Mouse (Mus musculus) embryo, embryonic 10 days (tissue): Measurements from ENCODE around the gene Ptrh1.

Experiments used
- DNase-seq: peaks from one replicate; pipeline ENCODE4 v3.0.0-alpha.2; 2015; ENCODE audit warnings: low spot score

Ptrh1 gene

DNA sequence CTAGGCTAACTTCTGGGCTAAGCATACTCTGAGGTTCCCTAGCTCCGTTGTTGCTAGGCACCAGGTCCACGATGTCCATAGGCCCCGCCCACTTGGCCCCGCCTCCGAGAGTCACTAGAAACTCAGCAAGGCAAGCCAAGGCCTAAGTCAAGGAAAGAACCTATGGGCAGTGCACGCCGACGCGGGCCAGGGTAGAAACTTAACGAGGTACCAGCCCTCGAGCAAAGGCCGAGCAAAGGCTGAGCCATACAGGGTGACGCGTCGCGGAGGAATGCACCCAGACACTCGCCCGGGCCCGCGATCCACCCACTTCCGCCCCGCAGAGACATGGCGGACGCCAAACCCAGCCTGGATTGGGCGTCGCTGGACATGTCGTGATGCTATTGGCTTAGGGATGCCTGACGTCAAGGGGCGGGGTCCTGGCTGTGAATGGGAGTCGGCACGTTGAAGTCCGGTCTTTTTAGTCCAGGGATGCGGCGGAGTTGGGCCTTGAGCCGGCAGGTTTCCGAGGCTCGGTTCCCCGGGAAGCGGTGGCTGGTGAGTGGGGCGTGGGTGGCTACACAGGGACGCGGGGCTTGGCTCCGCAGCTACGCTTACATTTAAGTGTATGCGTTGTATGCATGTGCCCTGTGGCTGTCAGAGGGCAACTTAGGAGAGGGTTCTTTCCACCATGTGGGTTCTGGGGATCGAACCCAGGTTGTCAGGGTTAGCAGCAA lies at the start of gene Ptrh1, which contains the start of gene Ttc16:
Gene Ptrh1, plus strand, starts transcription at position 428 of the 716 bp plus-strand sequence.
Gene Ttc16, minus strand, starts transcription at position 275 of the 716 bp plus-strand sequence.
- peak; percentile 99 for DNase-seq

DNA sequence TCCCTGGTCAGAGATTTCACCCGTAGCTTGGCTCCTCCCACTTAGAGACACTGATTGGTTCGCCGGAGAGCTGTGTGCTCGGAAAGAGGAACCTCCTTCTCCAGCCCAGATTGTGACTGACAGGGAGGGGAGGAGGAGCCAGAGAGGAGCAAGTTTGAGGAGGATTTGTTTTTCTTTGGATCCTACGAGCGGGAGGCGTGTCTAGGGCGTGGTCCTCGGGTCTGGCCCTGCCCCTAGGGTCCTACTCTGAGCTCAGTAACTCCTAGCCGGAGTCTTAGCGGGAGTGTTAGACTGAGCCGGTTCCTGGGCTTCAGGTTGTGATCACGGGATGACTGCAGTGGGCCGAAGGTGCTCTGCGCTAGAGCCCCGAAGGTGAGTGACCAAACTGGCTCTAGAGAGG lies 48.2 kb upstream of the Ptrh1 start:
- peak; percentile 99 for DNase-seq

DNA sequence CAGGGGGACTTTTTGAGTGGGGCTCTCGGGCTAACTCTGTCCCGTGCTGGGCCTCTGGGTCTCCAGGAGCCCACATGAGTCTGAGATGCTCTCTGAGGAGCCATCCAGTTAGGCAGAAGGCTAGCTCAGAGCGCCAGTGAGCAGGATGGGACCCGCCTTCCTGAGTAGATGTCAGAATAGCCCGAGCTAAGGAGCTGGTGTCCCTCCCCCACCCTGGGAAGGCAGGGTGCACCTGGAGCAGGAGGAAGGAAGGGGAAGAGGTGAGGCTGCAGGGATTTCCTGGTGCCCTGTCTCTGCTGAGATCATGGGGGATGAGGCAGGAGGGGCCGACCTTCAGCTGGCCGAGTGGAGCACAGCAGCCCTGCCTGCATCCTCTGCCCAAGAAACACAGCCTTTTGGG lies 47.1 kb upstream of the Ptrh1 start:
- no peak for DNase-seq

DNA sequence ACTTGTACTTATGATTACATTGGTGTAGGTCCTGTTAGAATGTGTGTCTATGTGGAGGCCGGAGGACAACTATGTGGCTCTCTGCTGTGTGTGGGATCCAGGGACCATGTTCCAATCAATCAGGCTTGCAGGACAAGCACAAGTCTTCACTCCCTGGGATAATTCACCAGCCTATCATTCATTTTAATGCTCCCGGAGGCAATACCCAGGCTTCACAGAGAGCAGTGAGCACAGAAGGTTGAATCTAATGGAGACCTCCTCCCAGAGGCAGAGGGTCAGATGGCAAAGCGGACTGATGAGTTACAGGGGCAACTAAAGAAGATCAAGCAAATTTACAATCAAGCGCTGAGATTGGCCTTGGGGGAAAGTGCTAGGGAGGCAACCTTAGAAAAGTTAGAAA lies 46.0 kb upstream of the Ptrh1 start:
- no peak for DNase-seq

DNA sequence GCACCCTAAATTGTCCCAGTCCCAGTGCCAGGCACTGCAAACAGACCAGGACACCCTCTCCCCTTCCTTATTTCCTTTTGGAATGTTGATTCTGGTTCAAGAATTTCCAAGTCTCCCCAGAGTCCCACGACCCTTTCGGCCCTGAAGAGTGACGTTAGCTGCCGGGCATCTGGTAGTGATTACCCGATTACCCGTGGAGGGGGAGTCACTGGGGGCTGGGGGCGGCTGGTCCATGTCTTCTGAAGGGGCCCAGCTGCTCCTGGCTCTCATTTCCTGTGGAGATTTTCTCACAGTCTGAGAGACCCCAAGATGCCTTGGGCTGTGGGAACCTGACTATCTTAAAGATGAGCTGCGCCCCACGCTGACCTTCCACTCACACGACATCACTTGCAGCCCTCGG lies 44.7 kb upstream of the Ptrh1 start:
- DNase-seq: peak; percentile 81

DNA sequence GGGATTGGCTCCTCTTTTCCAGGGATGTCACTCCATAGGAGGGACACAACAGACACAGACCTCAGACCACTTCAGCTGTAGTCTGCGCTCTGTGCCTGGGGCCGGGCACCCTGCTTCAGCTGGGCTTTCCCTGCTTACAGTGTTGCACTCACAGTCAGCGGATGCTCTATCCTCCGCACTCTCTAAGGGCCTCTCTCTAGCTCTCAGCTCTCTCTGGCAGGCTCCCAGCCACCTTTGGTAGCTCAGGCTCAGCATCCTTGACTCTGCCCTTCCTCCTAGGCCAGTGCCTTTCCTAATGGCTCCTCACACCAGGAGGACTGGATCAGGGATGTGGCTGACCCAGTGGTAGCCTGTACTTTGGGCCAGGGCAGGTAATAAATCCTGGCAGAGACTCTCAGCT lies 43.7 kb upstream of the Ptrh1 start:
- DNase-seq: no peak

DNA sequence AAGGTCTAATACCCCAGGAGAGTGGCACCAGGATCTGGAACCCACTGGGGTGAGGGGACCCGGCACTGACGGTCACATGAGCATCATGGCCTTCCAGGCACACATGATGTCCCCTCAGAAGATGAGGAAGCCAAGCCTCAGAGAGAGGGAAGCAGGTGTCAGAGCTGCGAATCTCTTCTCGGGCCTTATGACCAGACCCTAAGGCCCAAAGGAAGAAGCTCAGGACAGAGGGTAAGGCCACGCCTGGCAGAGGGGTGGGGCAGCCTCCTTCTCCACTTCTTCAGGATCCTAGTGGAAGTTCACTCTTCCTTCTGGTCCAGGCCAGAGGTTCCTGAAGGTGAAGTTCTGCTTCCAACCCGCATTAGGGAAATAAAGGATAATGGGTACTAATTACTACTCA lies 42.9 kb upstream of the Ptrh1 start:
- no peak for DNase-seq

DNA sequence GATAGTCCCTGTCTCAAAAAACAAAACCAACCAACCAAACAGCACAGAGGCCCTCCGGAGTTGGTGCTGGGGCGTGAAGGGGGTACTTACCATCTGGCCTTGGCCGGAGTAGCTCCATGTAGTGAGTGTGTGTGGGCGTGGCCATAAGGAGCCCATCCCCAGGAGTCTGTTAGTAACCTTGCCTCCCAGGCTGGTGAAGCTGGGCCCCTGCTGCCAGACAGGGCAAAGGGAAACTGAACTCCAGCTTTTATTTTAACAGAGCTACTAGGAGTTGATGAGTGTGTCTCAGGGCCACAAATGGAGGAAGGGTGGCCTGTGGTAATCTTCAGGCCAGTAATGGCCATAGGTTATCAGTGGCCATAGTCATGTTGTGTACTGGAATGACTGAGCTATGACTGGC lies 41.1 kb upstream of the Ptrh1 start:
- DNase-seq: peak; percentile 31

DNA sequence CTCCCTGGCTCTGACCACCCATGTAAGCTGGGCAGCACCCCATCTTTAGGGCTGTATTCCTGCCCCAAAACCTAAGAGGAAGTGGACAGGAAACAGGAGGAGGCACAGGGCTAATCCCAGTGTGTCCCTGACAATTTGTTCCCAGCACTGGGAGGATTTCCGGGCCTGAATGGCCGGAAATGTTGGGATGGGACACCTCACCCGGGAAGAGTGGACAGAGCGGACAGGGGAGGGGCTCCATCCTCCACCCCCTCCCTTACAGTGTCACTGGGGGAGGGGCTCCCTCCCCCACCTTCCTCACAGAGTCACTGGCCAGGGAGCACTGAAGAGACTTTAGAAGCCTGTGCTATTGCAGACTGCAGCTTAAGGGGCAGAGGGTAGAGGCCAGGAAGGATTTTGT lies 40.7 kb upstream of the Ptrh1 start:
- DNase-seq: no peak

DNA sequence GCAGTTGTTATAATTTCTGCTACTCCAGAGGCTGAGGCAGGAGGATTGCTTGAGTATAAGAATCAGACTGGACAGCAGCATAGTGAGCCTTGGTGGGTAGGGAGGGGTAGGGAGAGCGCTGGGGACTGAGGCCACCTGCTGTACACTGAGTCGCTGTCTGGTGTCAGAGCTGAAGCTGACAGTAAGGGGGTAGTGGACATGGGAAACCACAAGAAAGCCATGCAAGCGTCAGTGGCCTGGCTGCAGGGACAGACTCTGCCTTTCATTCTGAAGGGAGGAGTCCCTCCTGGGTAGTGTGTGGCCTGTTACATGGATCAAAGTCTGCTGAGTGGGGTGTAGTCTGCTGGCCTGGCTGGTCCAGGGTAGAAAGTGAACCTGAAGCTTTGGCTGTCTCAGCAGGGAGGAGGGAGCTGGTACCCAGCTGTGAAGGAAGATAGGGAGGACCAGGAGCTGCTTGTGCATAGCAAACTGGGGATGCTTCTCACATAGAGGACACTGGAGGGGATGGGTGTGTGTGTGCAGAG lies 39.2 kb upstream of the Ptrh1 start:
- no peak for DNase-seq

DNA sequence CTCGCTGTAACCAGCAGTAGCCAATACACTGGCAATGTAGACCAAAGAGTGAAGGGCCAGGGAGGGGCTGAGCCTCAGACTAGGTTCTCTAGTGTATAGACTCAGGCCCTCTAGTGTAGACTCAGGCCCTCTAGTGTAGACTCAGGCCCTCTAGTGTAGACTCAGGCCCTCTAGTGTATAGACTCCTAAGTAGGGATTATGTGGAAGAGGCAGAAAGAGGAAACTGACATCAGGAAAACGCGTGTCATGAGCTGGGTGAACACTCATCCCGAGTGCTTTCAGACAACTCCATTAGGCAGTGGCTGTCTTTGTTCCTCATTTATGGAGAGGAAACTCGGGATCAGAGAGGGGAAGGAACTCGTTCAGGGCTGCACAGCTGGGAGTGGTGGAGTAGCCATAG lies 38.6 kb upstream of the Ptrh1 start:
- no peak for DNase-seq

DNA sequence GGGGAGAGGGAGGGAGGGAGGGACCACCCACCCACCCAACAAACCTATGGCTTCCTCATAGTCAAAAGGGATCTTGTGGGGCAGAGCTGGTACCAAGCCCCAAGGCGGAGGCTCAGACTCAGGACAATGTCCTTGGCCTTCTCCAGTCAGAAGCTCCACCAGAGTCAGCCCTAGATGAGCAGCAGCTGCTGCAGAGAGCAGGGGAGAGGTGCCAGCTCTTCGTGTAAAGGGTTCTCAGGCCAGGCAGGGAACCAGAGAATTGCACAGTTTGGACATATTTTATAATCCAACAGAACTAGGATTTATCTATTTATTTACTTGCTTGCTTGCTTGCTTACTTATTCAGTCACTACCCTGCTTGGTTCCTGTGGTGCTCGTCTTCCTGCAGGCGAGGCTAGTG lies 36.3 kb upstream of the Ptrh1 start:
- DNase-seq: no peak

DNA sequence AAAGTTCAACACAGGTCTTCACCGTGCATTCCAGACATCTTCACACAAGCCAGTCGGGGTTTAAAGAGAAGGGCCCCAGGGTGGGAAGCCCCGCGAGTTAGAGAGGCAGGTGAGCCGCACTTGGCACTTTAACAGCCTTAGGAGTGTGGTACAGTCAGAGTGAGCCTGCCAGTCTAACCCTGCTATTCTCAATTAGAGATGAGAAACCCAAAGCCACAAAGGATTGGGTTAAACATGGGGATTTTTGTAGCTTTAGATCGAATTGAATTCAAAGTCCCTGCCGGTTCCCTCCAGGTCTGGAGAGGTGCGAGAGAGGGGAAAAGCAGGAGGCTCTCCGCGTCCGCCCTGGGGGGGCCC lies 34.7 kb upstream of the Ptrh1 start, which contains the start of gene 6330409D20Rik:
Gene 6330409D20Rik, minus strand, starts transcription at position 101 of the 357 bp plus-strand sequence.
- DNase-seq: no peak

DNA sequence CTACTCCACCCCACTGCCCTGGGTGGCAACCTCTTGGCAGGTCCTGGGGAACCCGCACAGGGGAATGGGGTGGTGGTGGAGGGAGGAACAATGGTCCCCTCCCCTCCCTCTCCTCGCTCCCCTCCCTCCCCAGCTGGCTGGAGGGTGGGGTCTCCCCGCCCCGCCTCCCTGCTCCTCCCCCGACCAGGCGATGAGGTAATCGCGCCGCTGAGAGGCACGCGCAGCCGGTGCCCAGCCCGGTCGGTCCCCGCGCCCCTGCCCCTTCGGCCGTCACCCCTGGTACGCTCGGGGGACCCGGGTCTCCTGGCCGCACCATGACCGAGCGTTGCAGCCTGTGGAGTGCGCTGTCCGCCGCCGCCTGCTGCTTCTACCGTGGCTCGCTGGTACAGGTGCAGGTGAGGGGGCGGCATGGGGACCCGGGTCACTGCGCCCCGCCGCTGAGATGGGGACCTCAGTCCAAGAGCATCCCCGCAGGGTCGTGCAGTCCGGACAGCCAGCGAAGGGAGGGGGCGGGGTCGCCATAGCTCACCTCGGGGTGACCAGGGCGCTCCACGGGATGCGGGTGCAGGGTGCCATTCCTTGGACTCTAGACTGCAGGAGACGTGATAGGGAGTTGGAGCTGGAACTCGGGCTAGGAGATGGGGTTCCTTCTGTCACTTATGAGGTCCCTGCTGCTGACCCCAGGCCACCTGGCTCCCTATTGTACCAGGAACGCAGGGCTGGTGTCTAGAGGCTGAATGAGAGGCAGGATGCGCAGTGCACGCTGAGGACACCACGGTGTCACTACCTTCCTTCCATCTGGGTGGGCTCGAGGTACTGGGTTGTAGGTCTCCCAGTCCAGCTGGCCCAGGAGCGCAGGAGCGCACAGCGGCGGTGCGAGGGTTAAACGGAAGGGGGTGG lies 34.1 kb upstream of the Ptrh1 start:
- DNase-seq: peak; percentile 51

DNA sequence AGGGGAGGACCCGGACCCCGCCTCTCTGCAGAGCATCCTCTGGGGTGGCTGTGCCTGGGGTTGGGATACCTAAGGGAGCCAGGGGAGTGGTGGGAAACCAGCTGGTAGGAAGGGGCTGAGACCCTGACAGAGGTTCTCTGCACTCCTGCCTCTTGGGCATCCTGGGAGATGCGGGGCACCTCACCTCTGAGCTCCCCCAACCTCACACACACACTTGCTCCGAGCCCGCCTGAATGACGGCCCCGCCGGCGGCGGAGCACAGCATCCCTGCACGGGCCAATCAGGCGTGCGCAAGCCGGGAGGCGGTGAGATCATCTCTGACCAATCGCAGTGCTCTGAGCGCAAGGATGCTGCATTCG lies 33.4 kb upstream of the Ptrh1 start:
- peak; percentile 79 for DNase-seq

DNA sequence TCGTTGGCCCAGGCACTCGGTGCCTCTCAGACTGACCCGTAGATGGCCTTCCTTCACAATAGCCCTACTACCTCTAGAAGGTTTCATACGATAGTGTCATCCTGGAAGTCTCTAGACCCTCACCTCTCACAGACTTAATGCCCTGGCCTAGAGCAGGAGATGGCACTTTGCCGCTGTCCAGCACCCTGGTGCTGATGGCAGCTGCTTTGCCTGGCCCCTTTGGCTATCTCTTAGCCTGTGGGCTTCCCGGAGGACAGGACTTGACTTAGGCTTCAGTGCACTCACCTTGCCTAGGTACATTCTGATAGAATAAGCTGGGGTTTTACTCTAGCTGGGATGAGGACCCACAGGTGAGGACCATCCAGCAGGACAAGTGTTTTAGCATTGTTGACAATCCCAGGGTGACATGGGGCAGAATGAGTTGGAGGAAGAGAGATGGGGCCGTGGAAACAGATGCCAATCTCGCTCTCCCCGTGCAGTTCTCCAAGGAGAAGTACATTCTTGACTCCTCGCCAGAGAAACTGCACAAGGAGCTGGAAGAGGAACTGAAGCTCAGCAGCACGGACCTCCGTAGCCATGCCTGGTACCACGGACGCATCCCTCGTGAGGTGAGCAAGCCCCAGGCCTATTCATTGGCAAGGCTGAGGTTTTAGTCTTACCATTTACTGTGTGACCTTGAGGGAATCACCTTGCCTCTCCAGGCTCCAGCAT lies 31.2 kb upstream of the Ptrh1 start:
- DNase-seq: peak; percentile 44

DNA sequence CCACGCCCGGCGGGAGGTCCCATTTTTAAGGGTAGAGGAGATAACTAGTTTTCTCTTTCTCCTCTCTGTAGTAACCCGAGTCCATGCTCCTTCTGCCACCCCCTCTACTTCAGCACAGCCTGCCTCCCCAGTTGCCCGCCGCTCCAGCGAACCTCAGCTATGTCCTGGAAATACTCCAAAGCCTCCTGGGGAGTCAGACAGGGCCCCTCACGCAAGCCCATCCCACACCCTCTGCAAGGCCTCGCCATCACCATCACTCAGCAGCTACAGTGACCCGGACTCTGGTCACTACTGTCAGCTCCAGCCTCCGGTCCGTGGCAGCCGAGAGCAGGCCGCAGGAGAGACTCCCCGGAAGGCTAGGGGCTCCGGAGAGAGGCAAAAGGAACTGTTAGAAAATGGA lies 26.5 kb upstream of the Ptrh1 start:
- DNase-seq: no peak

DNA sequence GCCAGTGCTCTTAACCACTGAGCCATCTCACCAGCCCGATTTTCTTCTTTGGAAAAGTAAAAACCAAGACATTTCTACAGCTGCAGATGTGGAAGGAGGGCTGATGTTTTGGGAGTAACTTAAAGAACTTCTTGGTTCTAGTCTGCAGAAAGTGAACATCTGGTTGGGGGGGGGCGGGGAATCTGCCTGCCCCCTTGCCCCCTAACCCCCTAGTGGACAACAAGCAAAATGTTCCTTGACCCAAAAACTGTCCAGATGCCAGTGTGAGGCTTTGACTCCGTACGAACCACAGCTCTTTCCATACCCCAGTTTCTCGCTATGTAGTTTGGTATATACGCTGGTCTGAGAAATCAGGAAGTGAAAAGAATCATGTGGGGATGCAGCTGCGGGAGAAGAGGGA lies 25.4 kb upstream of the Ptrh1 start:
- no peak for DNase-seq

DNA sequence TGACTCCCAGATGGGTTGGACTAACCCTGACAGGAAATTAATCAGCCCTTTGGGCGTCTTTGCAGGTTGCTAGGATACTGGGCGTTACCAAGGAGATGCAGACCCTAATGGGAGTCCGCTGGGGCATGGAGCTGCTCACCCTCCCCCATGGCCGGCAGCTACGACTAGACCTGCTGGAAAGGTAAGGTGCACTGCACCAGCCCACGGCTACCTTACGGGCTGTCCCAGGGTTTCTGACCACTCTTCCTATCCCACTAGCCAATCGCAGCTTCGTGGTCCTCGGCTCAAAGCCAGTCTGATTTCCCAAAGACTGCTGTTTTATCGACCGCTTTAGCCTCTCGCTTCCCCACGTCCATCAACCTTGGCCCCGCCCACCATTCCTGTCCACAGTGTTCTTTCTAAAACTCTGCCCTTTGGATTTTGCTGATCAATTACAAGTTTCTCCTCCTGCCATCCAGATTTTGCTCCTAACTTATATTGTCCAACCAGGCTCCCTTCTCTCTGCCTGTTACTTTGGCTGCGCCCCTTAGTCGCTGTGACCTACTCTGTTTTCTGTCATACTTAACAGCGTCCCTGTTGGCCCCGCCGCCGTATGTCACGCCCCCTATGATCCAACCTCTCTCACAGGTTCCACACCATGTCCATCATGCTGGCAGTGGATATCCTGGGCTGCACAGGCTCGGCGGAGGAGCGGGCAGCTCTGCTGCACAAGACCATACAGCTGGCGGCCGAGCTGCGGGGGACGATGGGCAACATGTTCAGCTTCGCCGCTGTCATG lies 24.5 kb upstream of the Ptrh1 start:
- peak; percentile 93 for DNase-seq

DNA sequence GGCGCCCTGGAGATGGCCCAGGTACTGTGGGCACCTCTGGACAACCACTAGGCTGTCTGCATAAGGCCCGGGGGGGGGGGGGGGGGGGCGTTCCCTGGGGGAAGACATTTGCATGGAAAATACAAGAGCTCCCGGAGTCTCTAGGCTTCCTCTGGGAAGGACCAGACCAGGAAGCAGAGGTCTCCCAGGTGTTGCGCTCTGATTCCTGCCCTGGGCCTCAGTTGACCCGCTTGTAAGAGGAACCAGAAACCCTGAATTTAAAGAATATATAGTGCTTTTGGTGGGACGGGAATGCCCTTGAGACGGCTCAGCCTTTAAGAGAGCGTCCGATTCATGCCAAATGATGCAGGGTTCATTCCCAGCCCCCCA lies 23.9 kb upstream of the Ptrh1 start:
- DNase-seq: no peak

DNA sequence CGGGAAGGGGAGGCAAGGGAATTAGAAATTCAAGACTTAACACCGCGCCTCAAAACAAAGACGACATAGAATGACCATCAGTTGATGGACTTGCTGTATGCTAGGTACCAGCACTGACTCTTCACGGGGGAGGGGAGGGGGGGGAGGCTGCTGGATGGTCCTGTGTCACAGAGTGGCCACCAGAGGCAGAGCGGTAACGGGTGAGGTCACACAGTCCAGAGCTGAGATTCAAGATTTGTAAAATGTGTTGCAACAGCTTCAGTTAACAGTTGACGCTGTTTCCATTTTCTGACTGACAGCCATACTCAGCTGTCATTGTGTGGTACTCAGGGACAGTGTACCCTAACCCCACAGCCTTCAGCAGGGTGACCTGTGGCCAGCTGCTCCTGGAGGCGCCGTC lies 23.4 kb upstream of the Ptrh1 start:
- DNase-seq: no peak

DNA sequence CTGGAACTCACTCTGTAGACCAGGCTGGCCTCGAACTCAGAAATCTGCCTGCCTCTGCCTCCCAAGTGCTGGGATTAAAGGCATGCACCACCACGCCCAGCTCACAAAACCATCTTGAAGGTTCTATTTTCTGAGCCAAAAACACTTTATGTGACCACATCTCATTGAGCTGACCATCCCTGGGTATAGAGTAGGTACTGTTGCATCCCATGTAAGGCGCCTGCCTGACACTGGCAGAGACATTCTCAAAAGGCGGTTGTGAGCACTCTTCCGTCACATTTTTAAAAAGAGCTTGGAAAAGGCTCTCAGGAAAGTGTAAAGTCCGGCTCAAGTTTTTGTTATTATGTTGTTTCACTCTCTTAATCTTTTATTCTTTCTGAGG lies 18.9 kb upstream of the Ptrh1 start:
- DNase-seq: no peak
